Mouse (Mus musculus) midbrain, embryonic 12.5 days (tissue): Measurements from ENCODE around the gene Snrpd3. TPM values are rescaled to one million over a fixed set of nuclear protein-coding genes. Genes with fewer than 3 reads are reported as not detected.
"Not testable (repeated sequence)": the region's sequence is repeated elsewhere in the genome, so short reads cannot be mapped to it uniquely, and the experiment has no call there.

ENCODE experiments used
- ATAC-seq: fragments of 200-750 bp; cut with Nextera tagmentation; 2 replicates; pipeline ENCODE4 v1.8.0; 2017; ENCODE audit warnings: low read depth, moderate TSS enrichment, moderate library complexity; ENCODE audit not compliant: low FRiP score
- H3K27ac ChIP-seq: fragments of 300-500 bp; sonication (generic); replicated peaks from 2 replicates; pipeline ENCODE4 v1.5.1; 2016; ENCODE audit warnings: mild to moderate bottlenecking
- H3K27me3 ChIP-seq: fragments of 300-500 bp; sonication (generic); 2 replicates; pipeline ENCODE4 v1.6.1; 2016; ENCODE audit warnings: mild to moderate bottlenecking
- H3K36me3 ChIP-seq: fragments of 300-500 bp; sonication (generic); 2 replicates; pipeline ENCODE4 v1.6.1; 2016
- H3K4me1 ChIP-seq: fragments of 300-500 bp; sonication (generic); 2 replicates; pipeline ENCODE4 v1.6.1; 2016
- H3K4me2 ChIP-seq: fragments of 300-500 bp; sonication (generic); replicated peaks from 2 replicates; pipeline ENCODE4 v1.6.1; 2016; ENCODE audit warnings: mild to moderate bottlenecking, moderate library complexity
- H3K4me3 ChIP-seq: fragments of 300-500 bp; sonication (generic); 2 replicates; pipeline ENCODE4 v1.5.1; 2016; ENCODE audit warnings: mild to moderate bottlenecking
- H3K9ac ChIP-seq: fragments of 300-500 bp; sonication (generic); replicated peaks from 2 replicates; pipeline ENCODE4 v1.6.1; 2016; ENCODE audit warnings: mild to moderate bottlenecking, moderate library complexity
- H3K9me3 ChIP-seq: fragments of 300-500 bp; sonication (generic); 2 replicates; pipeline ENCODE4 v1.6.1; 2016; ENCODE audit warnings: mild to moderate bottlenecking
- WGBS: fragments of 180-500 bp; shearing (Covaris S2); methylation state at CpG from one replicate; pipeline ENCODE4 v1.1.7; 2016; 5-methylcytosine and 5-hydroxymethylcytosine counted together
- polyA plus RNA-seq: library from polyadenylated mRNA; unstranded; fragments of >200 nt; fragmentation: Nextera tagmentation; extraction: Ambion mirVana; gene quantifications from 2 replicates; pipeline ENCODE4 v1.2.1, GENCODE M21; 2016

The Snrpd3 gene
- polyA plus RNA-seq, 1 experiment from 2014 or later: 182 TPM

DNA sequence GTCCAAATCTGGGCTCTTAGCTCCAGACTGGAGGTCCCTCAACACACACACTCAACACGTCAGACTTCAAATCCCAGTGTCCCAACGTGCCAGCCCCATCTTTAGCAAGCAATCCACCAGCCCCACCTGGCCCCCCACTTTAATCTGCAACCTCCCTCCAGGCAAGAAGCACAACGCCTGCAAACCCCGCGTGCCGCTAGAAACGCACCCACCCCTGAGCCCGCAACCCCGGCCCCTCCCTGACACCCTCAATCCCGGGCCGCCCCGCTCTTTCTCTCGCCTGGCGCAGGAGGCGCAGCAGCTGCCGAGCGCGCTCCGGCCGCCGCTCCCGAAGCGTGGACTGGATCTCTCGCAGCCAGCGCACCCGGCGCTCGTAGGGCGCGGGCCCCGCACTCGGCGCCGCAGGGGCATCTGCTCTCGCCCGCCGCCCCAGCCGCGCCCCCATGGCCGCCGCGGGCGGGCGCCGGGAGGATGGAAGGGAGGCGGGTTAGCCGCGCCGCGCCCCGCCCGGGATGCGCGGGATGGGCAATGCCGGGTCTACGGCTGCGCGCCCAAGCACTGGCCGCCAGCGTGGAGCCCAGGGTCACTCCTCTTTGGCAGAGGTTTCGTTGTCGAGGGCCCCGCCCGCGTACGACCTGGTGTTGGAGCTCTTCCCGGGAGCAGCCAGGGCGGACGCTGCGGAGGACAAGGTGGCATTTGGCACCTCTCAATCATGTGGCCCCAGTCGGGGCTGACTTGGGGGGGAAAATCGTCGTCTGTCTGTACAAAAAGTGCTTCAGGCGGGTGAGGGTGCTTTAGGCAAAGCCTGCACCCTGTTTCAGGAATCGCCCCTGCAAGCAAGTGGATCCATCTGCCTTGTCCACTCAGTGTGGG, 42.6 kb downstream of the Snrpd3 start, which contains the start of gene Lrrc75b:
Gene Lrrc75b, minus strand, starts transcription at position 655 of the 873 bp plus-strand sequence.
- H3K9ac ChIP-seq: peak within 1 kb of the TSS; percentile 77
- peaks cover 36% of the 10 kb centered on the region for H3K4me1 ChIP-seq
- H3K27ac ChIP-seq: peak within 1 kb of the TSS; percentile 82
- no peaks in the 10 kb centered on the region for H3K36me3 ChIP-seq
- H3K27me3 ChIP-seq: peaks cover 55% of the 10 kb centered on the region
- ATAC-seq: peak; percentile 53; the same call in 1 of the 2 replicates
- H3K4me2 ChIP-seq: peak within 1 kb of the TSS; percentile 94
- H3K9me3 ChIP-seq: no peaks in the 10 kb centered on the region
- WGBS: 1% methylated on average over 69 of the region's 75 CpGs
- H3K4me3 ChIP-seq: peak within 1 kb of the TSS; percentile 63

DNA sequence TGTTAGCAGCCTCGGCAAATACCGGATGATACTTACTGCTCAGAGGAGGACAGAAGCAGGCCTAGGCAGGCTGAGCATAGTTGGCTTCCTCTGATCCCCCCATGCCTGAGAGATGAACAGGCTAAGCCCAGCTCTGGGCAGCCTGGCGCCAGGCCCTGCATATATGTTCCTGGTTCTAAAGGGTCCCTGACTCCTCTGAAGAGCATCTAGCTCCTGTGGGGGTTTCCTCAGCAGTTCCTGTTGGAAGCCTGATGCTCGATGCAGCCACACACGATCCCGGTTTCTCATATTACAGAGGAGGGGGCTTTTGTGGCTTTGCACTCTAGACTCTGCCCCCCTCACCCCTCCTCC, 43.2 kb downstream of the Snrpd3 start:
- 11% methylated on average over 6 of the region's 6 CpGs for WGBS
- H3K27ac ChIP-seq: peak overlapping the region; percentile 82; the same call in 1 of the 2 replicates
- peak overlapping the region; percentile 77; the same call in 1 of the 2 replicates for H3K9ac ChIP-seq
- H3K9me3 ChIP-seq: no peaks in the 10 kb centered on the region
- peak overlapping the region; percentile 94 for H3K4me2 ChIP-seq
- H3K36me3 ChIP-seq: no peaks in the 10 kb centered on the region
- H3K4me3 ChIP-seq: peak overlapping the region; percentile 63
- H3K4me1 ChIP-seq: peaks cover 36% of the 10 kb centered on the region
- peak; percentile 10; the same call in 1 of the 2 replicates for ATAC-seq
- peaks cover 55% of the 10 kb centered on the region for H3K27me3 ChIP-seq

DNA sequence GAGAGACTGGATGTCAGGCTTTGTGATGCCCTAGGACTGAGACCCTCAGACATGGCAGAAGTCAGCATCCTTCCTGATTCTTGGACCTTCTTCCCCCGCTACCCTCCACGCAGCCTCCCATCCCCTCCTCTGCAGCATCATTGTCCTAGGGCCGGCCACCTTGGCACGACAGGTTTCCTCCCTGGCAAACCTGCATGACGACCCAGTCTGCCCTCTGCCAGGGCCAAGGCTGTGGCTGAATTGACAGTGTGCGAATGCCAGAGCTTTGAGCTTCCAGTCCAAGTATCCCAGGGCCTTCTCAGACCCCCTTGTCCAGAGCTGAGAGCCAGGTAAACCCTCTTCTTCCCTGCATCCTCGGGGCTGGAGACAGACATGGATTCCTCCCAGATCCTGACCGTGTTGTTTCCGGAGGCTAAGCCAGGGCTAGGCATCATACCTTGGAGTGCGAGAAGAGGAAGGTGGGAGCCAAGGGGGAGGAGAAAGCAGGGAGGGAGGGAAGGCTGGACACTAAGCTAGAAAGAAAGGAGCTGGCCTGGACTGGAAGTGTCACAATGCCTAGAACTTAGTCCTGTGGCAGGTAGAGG, 43.8 kb downstream of the Snrpd3 start, which contains the start of gene Ggt1:
Gene Ggt1, plus strand, starts transcription at position 534 of the 584 bp plus-strand sequence.
- H3K9ac ChIP-seq: peak within 1 kb of the TSS; percentile 77; the same call in 1 of the 2 replicates
- H3K4me2 ChIP-seq: peak within 1 kb of the TSS; percentile 94
- ATAC-seq: no peak
- H3K9me3 ChIP-seq: no peaks in the 10 kb centered on the region
- WGBS: 56% methylated on average over 10 of the region's 10 CpGs
- peaks cover 55% of the 10 kb centered on the region for H3K27me3 ChIP-seq
- no peaks in the 10 kb centered on the region for H3K36me3 ChIP-seq
- peaks cover 30% of the 10 kb centered on the region for H3K4me1 ChIP-seq
- H3K4me3 ChIP-seq: peak within 1 kb of the TSS; percentile 63; the same call in 1 of the 2 replicates
- H3K27ac ChIP-seq: peak within 1 kb of the TSS; percentile 82; the same call in 1 of the 2 replicates

DNA sequence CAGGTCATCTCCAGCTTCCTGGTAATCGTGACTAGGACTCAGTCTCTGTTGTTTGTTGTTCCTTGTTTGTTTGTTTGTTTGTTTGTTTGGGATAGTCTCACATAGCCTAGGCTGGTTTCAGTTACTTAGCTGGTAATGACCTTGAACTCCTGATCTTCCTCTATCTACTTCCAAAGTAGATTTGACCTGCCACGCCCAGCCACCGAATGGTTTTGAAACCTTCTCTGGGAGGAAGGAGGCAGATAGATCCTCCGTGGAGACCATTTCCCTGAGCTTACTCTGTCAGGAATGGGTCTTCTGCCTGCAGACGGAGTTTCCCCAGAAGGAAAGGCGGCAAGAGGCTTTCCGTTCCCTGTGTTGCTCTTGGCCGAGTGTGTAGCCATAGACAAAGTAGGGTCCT, 45.2 kb downstream of the Snrpd3 start:
- Histone ChIP-seq H3K27ac (no peak overlapping the region), H3K36me3 (no peaks in the 10 kb centered on the region), H3K4me2 (no peak overlapping the region), H3K4me1 (peaks cover 19% of the 10 kb centered on the region), H3K9me3 (no peaks in the 10 kb centered on the region), H3K4me3 (no peak overlapping the region), H3K27me3 (peaks cover 50% of the 10 kb centered on the region), H3K9ac (no peak overlapping the region)
- ATAC-seq: no peak
- WGBS: 87% methylated on average over 8 of the region's 8 CpGs

DNA sequence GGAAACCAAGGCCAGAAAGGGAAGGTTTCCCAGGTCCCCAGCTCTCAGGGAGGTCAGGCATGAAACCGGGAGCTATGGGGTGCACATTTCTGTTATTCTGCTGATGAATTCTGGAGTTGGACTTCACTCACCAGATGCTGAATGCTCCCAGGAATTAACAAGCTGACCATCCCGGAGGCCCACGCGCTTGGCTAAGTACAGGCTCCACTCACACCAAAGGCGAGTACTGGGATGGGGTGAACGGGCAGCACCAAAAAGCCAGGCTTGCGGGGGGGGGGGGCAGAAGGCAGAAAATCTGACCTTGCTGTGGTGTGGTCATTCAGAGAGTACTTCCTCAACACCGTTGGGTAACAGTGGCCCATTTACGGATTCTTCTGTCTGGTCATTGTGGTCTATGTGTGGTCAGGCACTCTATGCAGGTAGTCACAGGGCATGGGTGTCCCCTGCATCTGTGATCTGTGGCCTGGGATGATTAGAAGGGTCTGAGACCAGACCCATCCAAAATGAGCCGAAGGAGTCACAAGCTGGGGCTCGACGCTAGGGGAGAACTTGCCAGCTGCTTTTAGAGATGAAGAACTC, 47.4 kb downstream of the Snrpd3 start:
- Histone ChIP-seq H3K27me3 (peaks cover 50% of the 10 kb centered on the region), H3K9me3 (no peaks in the 10 kb centered on the region), H3K9ac (no peak overlapping the region), H3K4me1 (peaks cover 8% of the 10 kb centered on the region), H3K36me3 (no peaks in the 10 kb centered on the region), H3K4me2 (no peak overlapping the region), H3K4me3 (no peak overlapping the region), H3K27ac (no peak overlapping the region)
- ATAC-seq: no peak
- 84% methylated on average over 12 of the region's 12 CpGs for WGBS

DNA sequence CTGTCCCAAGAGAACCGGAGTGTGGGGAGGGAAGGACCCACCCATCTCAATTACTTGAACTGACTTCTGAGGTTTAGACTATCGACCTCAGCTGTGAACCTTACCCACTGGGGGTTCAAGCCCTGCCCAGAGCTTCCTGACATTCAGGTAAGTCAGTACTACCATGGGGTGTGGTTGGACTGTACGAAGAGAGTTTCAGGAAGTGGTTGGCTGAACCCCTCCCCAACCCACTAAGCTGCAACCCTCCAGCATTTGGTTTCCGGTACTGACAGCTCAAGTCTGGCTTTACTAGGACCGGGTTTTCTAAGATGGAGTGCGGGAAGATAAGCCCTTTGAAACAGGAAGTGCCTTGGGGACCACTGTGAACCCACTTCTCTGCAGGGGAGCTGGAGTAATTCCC, 48.1 kb downstream of the Snrpd3 start:
- peaks cover 43% of the 10 kb centered on the region for H3K27me3 ChIP-seq
- no peak for ATAC-seq
- no peaks in the 10 kb centered on the region for H3K36me3 ChIP-seq
- H3K4me3 ChIP-seq: no peak overlapping the region
- no peaks in the 10 kb centered on the region for H3K9me3 ChIP-seq
- peaks cover 4% of the 10 kb centered on the region; the same call in 1 of the 2 replicates for H3K4me1 ChIP-seq
- H3K27ac ChIP-seq: no peak overlapping the region
- H3K9ac ChIP-seq: no peak overlapping the region
- no peak overlapping the region for H3K4me2 ChIP-seq
- 78% methylated on average over 6 of the region's 6 CpGs for WGBS

DNA sequence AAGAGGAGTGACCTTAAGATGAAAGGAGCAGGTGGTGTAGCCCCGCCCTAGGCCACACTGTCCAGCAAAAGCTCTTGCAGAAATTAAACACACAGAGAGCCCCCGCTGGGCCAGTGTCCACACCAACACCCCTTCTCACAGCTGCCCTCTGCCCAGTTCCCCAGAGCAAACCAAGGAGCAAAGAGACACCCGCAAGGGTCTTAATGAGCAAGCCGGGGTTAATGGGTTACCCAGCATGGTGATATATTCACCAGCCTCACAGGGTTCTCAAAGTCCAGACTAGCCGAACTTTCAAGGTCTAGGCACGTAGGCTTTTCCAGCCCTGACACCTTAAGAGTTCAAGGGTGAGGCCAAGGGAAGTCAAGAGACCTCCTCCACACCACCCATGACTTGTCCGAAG, 48.6 kb downstream of the Snrpd3 start:
- Histone ChIP-seq H3K27me3 (peaks cover 38% of the 10 kb centered on the region), H3K4me3 (no peak overlapping the region)
- 87% methylated on average over 7 of the region's 7 CpGs for WGBS

DNA sequence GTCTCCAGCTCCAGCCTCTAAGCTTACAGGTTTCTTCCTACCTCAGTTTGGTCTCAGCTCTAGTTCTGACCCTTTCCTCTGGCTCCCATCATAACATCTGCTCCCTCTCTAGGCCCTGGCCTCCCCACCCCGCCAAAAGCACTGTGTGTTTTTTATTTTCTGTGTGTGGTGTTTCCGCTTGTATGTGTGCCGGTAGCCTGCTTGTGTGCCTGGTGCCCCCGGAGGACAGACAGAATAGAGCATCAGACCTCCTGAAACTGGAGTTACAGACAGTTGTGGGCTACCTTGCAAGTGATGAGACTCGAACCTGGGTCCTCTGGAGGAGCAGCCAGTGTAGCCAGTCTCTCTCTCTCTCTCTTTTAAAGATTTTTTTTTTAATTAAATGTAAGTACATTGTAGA, 49.0 kb downstream of the Snrpd3 start:
- Histone ChIP-seq H3K9me3 (no peaks in the 10 kb centered on the region), H3K9ac (no peak overlapping the region), H3K4me1 (no peaks in the 10 kb centered on the region), H3K4me2 (no peak overlapping the region), H3K27me3 (peaks cover 34% of the 10 kb centered on the region), H3K36me3 (no peaks in the 10 kb centered on the region), H3K27ac (no peak overlapping the region), H3K4me3 (no peak overlapping the region)
- ATAC-seq: no peak
- 89% methylated on average over 5 of the region's 5 CpGs for WGBS

More for the DNA sequence above, 48.6 kb downstream of the Snrpd3 start:
- no peaks in the 10 kb centered on the region for H3K36me3 ChIP-seq
- no peak for ATAC-seq
- H3K9me3 ChIP-seq: no peaks in the 10 kb centered on the region
- no peak overlapping the region for H3K9ac ChIP-seq
- no peak overlapping the region for H3K4me2 ChIP-seq
- H3K4me1 ChIP-seq: no peaks in the 10 kb centered on the region
- no peak overlapping the region for H3K27ac ChIP-seq

DNA sequence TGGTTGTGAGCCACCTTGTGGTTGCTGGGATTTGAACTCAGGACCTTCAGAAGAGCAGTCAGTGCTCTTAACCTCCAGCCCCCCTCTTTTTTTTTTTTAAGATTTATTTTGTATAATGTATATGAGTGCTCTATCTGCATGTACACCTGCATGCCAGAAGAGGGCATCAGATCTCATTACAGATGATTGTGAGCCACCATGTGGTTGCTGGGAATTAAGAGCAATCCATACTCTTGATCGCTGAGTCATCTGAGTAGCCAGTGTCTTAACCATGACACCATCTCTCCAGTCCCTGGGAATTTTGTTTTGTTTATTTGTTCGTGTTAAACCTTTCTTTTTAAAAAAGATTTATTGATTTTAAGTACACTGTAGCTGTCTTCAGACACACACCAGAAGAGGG, 49.4 kb downstream of the Snrpd3 start:
- H3K4me3 ChIP-seq, H3K4me1 ChIP-seq, ATAC-seq, H3K4me2 ChIP-seq, H3K36me3 ChIP-seq, H3K9me3 ChIP-seq, H3K9ac ChIP-seq, H3K27ac ChIP-seq: not testable (repeated sequence)
- 87% methylated on average over 2 of the region's 2 CpGs for WGBS
- H3K27me3 ChIP-seq: peaks cover 30% of the 10 kb centered on the region

DNA sequence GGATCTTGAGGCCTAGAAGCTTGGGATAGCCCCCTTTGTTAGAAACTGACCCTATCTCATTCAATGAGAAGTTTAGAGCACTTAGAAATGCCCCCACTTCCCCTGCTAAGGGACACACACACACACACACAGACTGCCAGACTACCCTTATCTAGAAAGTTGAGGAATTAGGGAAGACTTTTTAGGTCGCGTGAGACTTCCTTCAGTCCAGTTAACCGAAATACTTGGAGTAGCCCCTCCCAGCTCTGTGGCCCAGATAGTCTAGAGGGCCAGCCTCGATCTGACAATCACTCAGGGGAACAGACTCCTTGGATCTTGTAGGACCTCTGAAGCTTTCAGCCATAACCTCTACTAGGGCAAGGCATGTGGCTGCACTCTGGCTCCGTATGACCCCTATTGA, 50.7 kb downstream of the Snrpd3 start:
- H3K4me1 ChIP-seq: no peaks in the 10 kb centered on the region
- H3K9me3 ChIP-seq: no peaks in the 10 kb centered on the region
- 45% methylated on average over 5 of the region's 5 CpGs for WGBS
- H3K4me3 ChIP-seq: no peak overlapping the region
- peaks cover 23% of the 10 kb centered on the region for H3K27me3 ChIP-seq
- no peak overlapping the region for H3K9ac ChIP-seq
- no peak overlapping the region for H3K4me2 ChIP-seq
- H3K27ac ChIP-seq: no peak overlapping the region
- no peak for ATAC-seq
- H3K36me3 ChIP-seq: no peaks in the 10 kb centered on the region

DNA sequence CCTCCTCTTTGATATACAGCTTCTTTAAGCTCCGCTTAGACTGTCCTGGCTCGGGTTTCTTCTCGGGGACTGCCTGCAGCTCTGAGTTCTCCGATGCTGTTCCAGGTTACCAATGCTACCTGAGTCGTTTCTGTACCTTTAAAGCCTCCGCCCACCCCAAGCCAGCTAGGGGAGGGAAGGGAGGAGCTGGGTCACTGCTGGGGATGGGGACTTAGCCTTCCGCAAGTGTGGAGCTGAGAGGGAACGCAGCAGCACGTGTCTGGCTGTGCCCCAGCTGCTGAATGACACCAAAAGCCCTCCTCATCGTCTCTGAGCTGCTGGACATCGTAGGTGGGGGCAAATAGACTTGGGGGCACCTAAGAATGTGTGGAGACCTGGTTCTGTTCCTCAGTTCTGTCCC, 51.1 kb downstream of the Snrpd3 start:
- WGBS: 6% methylated on average over 11 of the region's 11 CpGs
- Histone ChIP-seq H3K27ac (no peak overlapping the region), H3K9me3 (no peaks in the 10 kb centered on the region), H3K4me1 (no peaks in the 10 kb centered on the region), H3K4me2 (no peak overlapping the region), H3K4me3 (no peak overlapping the region), H3K27me3 (peaks cover 20% of the 10 kb centered on the region), H3K9ac (no peak overlapping the region), H3K36me3 (no peaks in the 10 kb centered on the region)
- no peak for ATAC-seq

DNA sequence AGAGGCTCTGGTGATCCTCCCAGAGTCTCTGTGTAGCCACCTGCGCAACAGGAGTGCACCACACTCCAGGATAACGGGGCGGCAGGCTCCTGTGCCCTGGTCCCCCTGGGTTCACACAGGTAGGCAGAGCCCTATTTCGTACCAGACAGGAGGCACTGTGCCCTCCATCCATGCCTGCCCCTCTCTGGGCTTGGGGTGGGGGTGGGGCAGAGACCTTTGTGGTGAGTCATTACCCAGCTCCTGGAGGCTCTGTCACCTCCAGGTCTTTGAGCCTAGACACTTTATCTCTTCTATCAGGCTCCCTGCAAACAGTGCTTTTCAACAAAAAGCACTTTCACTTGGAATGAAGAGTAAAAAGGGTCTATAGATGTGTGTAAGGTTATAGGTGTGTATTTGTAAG, 51.5 kb downstream of the Snrpd3 start:
- no peaks in the 10 kb centered on the region for H3K4me1 ChIP-seq
- H3K36me3 ChIP-seq: no peaks in the 10 kb centered on the region
- H3K4me3 ChIP-seq: no peak overlapping the region
- ATAC-seq: no peak
- H3K27me3 ChIP-seq: peaks cover 16% of the 10 kb centered on the region
- no peak overlapping the region for H3K4me2 ChIP-seq
- no peaks in the 10 kb centered on the region for H3K9me3 ChIP-seq
- no peak overlapping the region for H3K9ac ChIP-seq
- WGBS: 18% methylated on average over 4 of the region's 4 CpGs
- no peak overlapping the region for H3K27ac ChIP-seq
